Mouse (Mus musculus) heart, embryonic 16.5 days (tissue): Measurements from ENCODE around the gene Pla2g4c. TPM values are rescaled to one million over a fixed set of nuclear protein-coding genes. Genes with fewer than 3 reads are reported as not detected.
A peak's percentile ranks its signal among the peaks of the same experiment; 100 is the strongest.
"Not testable (repeated sequence)": the region's sequence is repeated elsewhere in the genome, so short reads cannot be mapped to it uniquely, and the experiment has no call there.

ENCODE experiments used
- ATAC-seq: fragments of 200-750 bp; cut with Nextera tagmentation; replicated peaks from 2 replicates; pipeline ENCODE4 v1.8.0; 2017; ENCODE audit warnings: moderate number of reproducible peaks; ENCODE audit not compliant: insufficient read depth, low FRiP score; ENCODE audit errors: extremely low read depth
- H3K27ac ChIP-seq: fragments of 300-500 bp; sonication (generic); 2 replicates; pipeline ENCODE4 v1.5.1; 2014; ENCODE audit warnings: mild to moderate bottlenecking, low read length, control low read depth, moderate library complexity
- H3K27me3 ChIP-seq: fragments of 300-500 bp; sonication (generic); 2 replicates; pipeline ENCODE4 v1.6.1; 2014; ENCODE audit warnings: low read length, mixed read lengths; ENCODE audit not compliant: control insufficient read depth, insufficient read depth
- H3K36me3 ChIP-seq: fragments of 300-500 bp; sonication (generic); 2 replicates; pipeline ENCODE4 v1.6.1; 2014; ENCODE audit not compliant: control insufficient read depth, insufficient read depth
- H3K4me1 ChIP-seq: fragments of 300-500 bp; sonication (generic); 2 replicates; pipeline ENCODE4 v1.6.1; 2014; ENCODE audit warnings: low read length, mixed read lengths; ENCODE audit not compliant: control insufficient read depth, insufficient read depth
- H3K4me2 ChIP-seq: fragments of 300-500 bp; sonication (generic); 2 replicates; pipeline ENCODE4 v1.6.1; 2014; ENCODE audit warnings: low read depth, mild to moderate bottlenecking, control low read depth, low read length
- H3K4me3 ChIP-seq: fragments of 300-500 bp; sonication (generic); 2 replicates; pipeline ENCODE4 v1.5.1; 2014; ENCODE audit warnings: mild to moderate bottlenecking, control low read depth, low read length
- H3K9ac ChIP-seq: fragments of 300-500 bp; sonication (generic); 2 replicates; pipeline ENCODE4 v1.6.1; 2014; ENCODE audit warnings: low read length, control low read depth
- H3K9me3 ChIP-seq: fragments of 300-500 bp; sonication (generic); replicated peaks from 2 replicates; pipeline ENCODE4 v1.6.1; 2016; ENCODE audit warnings: low read length; ENCODE audit not compliant: control insufficient read depth
- WGBS: fragments of 180-500 bp; shearing (Covaris S2); extraction: QIAGEN DNeasy Blood & Tissue Kit; methylation state at CpG from one replicate; pipeline ENCODE4 v1.1.7; 2014; 5-methylcytosine and 5-hydroxymethylcytosine counted together
- polyA plus RNA-seq: library from polyadenylated mRNA; unstranded; fragments of >200 nt; fragmentation: Nextera tagmentation; extraction: Ambion mirVana; gene quantifications from 2 replicates; pipeline ENCODE4 v1.2.1, GENCODE M21; 2015

The Pla2g4c gene
- polyA plus RNA-seq = 0.39 and 0.67 TPM in 2 replicates

DNA sequence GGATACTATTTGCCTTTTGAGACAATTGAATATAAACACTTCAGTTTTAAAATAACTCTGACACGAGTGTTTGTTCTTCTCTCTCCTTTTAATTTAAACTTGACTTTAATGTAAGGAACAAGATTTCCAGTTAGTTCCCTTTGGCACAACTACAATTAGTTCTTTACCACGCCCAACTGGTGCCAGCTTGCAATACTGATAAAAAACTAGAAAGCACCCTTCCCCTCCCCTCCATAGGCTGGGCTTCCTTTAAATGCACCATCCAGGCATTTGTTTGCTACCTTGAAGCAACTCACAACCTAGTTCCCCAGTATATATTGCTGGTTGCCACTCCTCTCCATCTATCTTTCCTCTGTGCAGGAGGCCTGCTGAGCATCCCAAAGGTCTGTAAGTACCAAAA lies at the start of gene Pla2g4c:
Gene Pla2g4c (plus strand): TSS at position 340 of the 400 bp plus-strand sequence.
- Histone ChIP-seq H3K9ac (no peak within 1 kb of the TSS), H3K9me3 (no peaks in the 10 kb centered on the region), H3K27me3 (no peaks in the 10 kb centered on the region), H3K4me2 (no peak within 1 kb of the TSS), H3K4me1 (no peaks in the 10 kb centered on the region), H3K27ac (no peak within 1 kb of the TSS), H3K36me3 (no peaks in the 10 kb centered on the region), H3K4me3 (no peak within 1 kb of the TSS)
- ATAC-seq = no peak
- WGBS = 83% methylated on average over 2 of the region's 2 CpGs

DNA sequence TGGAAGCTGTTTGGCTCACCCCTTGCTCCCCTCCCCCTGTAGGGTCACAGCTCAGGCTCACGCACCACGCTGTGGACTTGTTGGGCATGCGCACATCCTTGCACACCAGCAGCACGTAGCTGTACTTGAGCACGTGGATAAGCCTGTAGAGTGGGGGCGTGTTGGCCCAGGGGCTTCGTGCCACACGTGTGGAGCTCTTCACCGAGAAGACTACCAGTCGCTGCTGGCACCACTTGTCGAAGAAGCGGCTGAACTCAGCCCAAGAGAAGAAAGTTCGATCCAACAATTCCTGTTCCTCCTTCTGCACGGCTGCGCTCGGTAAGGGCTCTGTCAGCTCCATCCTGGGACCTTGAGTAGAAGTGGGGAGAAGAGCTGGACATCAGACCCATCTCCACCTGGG lies 47.4 kb upstream of the Pla2g4c start, which contains the start of gene Lig1:
Gene Lig1 (plus strand): TSS at position 203 of the 400 bp plus-strand sequence.
- WGBS = 95% methylated on average over 16 of the region's 16 CpGs
- H3K27me3 ChIP-seq = no peaks in the 10 kb centered on the region
- H3K36me3 ChIP-seq = peaks cover 18% of the 10 kb centered on the region
- H3K4me2 ChIP-seq = peak within 1 kb of the TSS; percentile 77
- peak within 1 kb of the TSS; percentile 92 for H3K9ac ChIP-seq
- peak within 1 kb of the TSS; percentile 96; the same call in 1 of the 2 replicates for H3K27ac ChIP-seq
- H3K4me3 ChIP-seq = peak within 1 kb of the TSS; percentile 88
- no peaks in the 10 kb centered on the region for H3K9me3 ChIP-seq
- ATAC-seq = no peak
- peaks cover 5% of the 10 kb centered on the region; the same call in 1 of the 2 replicates for H3K4me1 ChIP-seq

DNA sequence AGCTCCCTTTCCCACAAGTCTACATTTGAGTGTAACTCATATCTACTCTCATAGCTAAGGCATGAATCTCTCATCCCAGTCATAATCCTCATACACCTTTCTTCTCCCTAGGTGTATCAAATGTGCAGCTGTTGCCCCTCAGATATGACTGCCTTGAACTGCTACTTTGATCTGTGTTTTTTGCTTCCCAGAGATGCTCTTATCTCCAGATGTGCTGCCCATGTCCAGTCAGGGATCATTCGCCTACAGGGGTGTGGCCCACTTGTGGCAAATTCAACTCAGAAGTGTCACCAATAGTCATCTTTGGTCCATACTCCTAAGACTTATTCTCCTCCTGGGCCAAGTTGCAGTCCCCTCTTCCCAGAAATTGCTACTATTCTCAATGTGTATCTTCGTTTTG lies 46.6 kb upstream of the Pla2g4c start:
- Histone ChIP-seq H3K9me3 (no peaks in the 10 kb centered on the region), H3K27me3 (no peaks in the 10 kb centered on the region), H3K9ac (peak overlapping the region; percentile 92), H3K27ac (peak overlapping the region; percentile 96; the same call in 1 of the 2 replicates), H3K4me3 (peak overlapping the region; percentile 88), H3K4me2 (peak overlapping the region; percentile 77), H3K36me3 (peaks cover 24% of the 10 kb centered on the region), H3K4me1 (peaks cover 5% of the 10 kb centered on the region; the same call in 1 of the 2 replicates)
- ATAC-seq = no peak
- 25% methylated on average over 2 of the region's 2 CpGs for WGBS

DNA sequence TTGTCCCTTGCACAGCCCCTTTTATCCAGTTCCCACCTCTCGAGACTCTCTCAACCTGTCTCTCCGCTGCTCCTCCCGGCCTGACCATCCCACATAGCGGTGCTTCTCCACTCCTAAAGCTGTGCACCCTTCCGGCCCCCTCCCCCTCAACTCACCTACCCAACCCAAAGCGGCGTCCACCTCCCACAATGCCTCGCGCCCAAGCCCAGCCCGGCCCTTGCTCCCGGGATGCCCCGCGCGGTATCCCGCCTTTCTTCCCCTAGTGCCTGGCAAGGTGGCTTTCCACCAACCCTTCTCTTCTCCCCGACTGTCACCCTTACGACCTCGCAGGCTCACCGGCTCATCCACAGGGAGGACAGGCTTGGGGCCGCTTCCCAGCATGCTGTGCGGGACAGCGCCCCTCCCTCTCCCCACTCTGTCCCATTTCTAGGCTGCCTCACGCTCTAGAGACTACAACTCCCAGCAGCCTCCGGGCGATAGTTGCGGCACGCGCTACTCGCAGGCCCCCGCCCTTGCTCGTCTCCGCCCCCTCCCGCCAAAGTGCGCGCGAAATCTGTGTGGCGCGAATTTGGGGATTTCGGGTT lies 46.1 kb upstream of the Pla2g4c start, which contains the start of gene Zswim9:
Gene Zswim9 (minus strand): TSS at position 414 of the 584 bp plus-strand sequence.
- H3K27ac ChIP-seq = peak within 1 kb of the TSS; percentile 96
- ATAC-seq = peak; percentile 99
- H3K9me3 ChIP-seq = no peaks in the 10 kb centered on the region
- H3K36me3 ChIP-seq = peaks cover 24% of the 10 kb centered on the region
- WGBS = under 1% methylated on average over 39 of the region's 39 CpGs
- H3K4me2 ChIP-seq = peak within 1 kb of the TSS; percentile 77
- H3K9ac ChIP-seq = peak within 1 kb of the TSS; percentile 92
- H3K4me3 ChIP-seq = peak within 1 kb of the TSS; percentile 88
- H3K4me1 ChIP-seq = peaks cover 5% of the 10 kb centered on the region; the same call in 1 of the 2 replicates
- no peaks in the 10 kb centered on the region for H3K27me3 ChIP-seq

DNA sequence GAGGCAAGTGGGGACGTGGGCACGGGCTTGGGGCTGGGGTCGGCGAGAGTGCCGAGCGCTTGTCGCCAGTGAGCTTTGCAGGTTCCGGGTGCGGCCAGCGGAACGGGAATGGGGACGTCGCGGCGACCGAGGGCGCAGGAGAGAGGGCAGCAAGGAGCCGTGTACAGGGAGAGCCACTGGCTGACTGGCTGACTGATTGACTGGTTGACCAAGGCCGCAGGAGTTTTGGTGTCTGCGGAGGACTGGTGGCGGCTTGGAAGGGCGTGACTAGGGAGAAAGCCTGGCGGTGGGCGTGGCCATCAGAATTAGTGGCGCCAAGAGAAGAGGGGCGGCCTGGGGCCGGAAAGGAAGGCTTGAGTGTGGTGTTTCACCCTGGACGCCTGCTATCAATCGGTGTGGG lies 45.5 kb upstream of the Pla2g4c start:
- H3K4me1 ChIP-seq, H3K9me3 ChIP-seq, H3K27me3 ChIP-seq: not testable (repeated sequence)
- ATAC-seq = peak; percentile 52
- Histone ChIP-seq H3K27ac (peak overlapping the region; percentile 96; the same call in 1 of the 2 replicates), H3K36me3 (peaks cover 26% of the 10 kb centered on the region), H3K4me3 (peak overlapping the region; percentile 88), H3K9ac (peak overlapping the region; percentile 92), H3K4me2 (peak overlapping the region; percentile 77)
- WGBS = 0% methylated on average over 13 of the region's 29 CpGs

DNA sequence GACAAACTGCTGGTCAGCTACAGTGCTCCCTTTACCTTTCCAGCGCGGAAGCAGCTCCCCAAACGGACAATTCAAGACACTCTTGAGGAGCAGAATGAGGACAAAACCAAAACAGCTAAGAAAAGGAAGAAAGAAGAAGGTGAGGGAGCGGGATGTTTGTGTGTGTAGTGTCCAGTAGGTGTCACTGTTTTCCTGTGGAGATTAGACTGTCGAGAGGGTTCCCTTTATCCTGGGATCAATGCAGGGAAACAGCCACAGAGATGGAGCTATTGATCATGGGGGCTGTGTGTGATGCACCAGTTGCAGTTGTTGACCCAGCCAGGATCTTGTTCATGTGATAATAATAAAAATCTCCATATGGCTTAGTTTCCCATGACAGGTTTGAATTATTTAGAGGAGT lies 35.8 kb upstream of the Pla2g4c start:
- ATAC-seq = no peak

DNA sequence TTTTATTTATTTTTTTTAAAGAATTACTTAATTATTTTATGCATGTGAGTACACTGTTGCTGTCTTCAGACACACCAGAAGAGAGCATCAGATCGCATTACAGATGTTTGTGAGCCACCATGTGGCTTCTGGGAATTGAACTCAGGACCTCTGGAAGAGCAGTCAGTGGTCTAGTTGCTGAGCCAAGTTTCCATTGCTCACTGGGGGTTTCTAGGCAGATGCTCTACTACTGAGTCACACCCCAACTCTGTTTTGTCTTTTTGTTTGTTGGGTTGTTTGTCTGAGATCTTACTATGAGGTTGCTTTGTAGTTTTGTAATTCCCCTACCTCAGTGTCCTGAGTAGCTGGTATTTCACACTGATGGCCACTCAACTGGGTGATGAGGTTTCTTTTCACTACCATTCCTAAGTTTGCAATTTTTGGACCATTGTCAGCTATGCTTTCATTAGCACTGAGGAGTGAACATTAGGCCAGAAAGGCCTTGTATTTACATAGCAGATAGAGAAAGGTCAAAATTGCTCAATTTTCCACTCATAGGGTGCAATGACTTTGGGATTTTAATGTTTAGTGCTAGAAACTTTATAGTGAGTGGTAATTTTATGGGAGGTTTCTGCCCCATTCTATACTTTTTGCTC lies 34.3 kb upstream of the Pla2g4c start:
- 85% methylated on average over 1 of the region's 1 CpGs for WGBS
- H3K4me2 ChIP-seq = no peak overlapping the region
- no peak for ATAC-seq
- H3K9ac ChIP-seq = no peak overlapping the region
- H3K9me3 ChIP-seq = no peaks in the 10 kb centered on the region
- no peaks in the 10 kb centered on the region for H3K27me3 ChIP-seq
- H3K36me3 ChIP-seq = peaks cover 51% of the 10 kb centered on the region
- H3K27ac ChIP-seq = no peak overlapping the region
- no peaks in the 10 kb centered on the region for H3K4me1 ChIP-seq
- no peak overlapping the region for H3K4me3 ChIP-seq

More for the DNA sequence above, 35.8 kb upstream of the Pla2g4c start:
- H3K4me2 ChIP-seq = no peak overlapping the region
- peaks cover 54% of the 10 kb centered on the region for H3K36me3 ChIP-seq
- H3K9ac ChIP-seq = no peak overlapping the region
- no peak overlapping the region for H3K27ac ChIP-seq
- H3K4me3 ChIP-seq = no peak overlapping the region
- H3K4me1 ChIP-seq = no peaks in the 10 kb centered on the region
- H3K9me3 ChIP-seq = no peaks in the 10 kb centered on the region
- WGBS = 44% methylated on average over 5 of the region's 5 CpGs
- no peaks in the 10 kb centered on the region for H3K27me3 ChIP-seq

DNA sequence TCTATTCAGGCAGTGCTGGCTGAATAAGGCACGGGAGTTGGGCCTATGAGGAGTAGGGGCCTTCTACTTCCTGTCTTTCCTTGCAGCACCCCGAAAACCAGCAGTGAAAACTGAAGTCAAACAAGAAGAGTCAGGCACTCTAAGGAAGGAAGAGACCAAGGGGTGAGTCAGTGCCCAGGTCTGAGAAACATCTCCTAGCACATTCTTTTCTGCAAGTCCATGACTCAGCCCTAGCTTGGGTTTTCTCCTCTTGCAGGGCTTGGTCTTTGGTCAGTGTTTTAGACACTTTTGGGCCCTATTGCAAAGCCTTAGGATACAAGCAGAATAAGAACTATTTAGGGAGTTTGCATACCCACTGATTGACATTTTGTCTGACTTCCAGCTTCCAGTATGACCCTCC lies 33.1 kb upstream of the Pla2g4c start:
- Histone ChIP-seq H3K36me3 (peaks cover 54% of the 10 kb centered on the region), H3K4me1 (no peaks in the 10 kb centered on the region)
- 87% methylated on average over 2 of the region's 2 CpGs for WGBS

More for the DNA sequence above, 33.1 kb upstream of the Pla2g4c start:
- Histone ChIP-seq H3K9ac (no peak overlapping the region), H3K4me2 (no peak overlapping the region), H3K9me3 (no peaks in the 10 kb centered on the region), H3K27ac (no peak overlapping the region), H3K4me3 (no peak overlapping the region), H3K27me3 (no peaks in the 10 kb centered on the region)
- no peak for ATAC-seq
